Mouse (Mus musculus): Measurements from ENCODE around the gene Bcar1.
A peak's percentile ranks its signal among the peaks of the same experiment; 100 is the strongest.

The Bcar1 gene

DNA sequence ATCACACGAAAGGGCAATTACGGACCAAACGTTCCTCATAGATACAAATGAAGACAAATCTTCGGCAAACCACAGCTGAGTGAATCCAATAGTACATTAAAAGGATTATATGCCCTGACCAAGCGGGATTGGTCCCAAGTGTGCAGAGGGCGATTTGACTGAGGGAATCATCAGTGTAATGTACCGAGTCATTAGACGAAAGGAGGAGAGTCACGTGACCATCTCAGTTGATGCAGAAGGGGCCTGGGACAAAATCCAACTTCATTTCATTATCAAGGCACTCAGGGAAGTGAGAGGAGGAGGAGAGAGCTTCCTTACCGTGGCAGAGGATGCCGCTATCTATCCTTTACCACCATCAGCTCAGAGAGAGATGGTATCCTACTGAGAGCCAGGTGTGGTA, 62.5 kb downstream of the Bcar1 start:
- DNase-seq (ENCODE audit: low read depth, low spot score): no peak

DNA sequence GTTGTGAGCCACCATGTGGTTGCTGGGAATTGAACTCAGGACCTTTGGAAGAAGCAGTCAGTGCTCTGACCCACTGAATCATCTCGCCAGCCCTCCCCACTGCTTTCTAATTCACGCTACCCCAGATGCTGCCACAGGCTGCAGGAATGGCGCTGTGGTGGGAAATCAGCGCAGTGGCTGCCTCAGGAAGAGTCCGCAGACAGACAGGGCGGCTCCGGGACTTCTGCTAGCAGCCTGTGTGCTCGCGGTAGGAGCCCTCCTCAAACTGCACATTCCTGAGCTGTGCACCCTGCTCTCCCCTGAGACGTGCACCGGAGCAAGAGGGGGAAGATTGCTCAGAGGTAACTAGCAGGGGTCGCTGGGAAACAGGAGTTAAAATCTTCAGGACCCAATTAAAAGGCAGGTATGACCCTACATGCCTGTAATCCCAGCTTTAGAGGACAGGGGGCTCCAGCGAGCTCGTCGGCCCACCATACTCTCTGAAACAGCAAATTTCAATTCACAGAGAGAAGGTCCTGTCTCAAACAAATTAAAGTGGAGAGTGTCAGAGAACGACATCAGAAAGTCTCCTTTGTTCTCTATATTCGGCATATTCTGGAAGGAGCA, 63.1 kb downstream of the Bcar1 start:
- peak; percentile 31 for DNase-seq (ENCODE audit: low read depth, low spot score)

DNA sequence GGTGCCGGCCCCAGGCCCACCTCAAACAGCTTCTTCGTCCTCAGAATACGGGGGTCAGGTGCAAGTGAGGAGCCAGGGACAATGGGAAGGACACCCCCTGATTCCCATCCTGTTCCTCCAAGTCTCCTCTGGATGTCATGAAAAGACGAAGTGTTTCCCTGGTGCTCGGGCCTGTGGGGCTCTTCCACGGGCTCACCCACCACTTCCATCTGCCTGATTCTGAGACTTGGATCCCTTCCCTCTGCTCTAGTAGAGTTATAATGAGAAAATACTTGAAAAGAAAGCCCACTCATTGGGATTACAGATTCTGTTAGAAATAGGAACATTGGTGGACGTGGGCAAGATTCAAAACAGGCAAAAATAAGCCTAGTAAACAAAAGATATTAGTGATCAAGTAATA, 64.8 kb downstream of the Bcar1 start:
- DNase-seq (ENCODE audit: low read depth, low spot score): no peak

DNA sequence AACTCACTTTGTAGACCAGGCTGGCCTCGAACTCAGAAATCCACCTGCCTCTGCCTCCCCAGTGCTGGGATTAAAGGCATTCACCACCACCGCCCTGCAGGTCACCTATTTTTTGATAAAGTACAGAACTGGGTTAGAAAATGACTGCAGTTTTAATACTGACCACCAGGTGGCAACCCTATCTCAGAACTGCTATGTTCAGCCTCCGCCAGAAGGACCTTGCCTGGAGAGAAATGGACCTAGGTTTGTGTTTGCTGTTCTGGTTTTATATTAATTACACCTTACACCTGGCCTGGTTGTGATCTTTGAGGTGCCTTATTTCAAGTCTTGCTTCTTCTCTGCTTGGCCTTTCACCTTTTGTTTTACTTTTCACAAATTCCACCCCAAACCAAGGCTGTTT, 65.5 kb downstream of the Bcar1 start:
- DNase-seq (ENCODE audit: low read depth, low spot score): peak; percentile 80

DNA sequence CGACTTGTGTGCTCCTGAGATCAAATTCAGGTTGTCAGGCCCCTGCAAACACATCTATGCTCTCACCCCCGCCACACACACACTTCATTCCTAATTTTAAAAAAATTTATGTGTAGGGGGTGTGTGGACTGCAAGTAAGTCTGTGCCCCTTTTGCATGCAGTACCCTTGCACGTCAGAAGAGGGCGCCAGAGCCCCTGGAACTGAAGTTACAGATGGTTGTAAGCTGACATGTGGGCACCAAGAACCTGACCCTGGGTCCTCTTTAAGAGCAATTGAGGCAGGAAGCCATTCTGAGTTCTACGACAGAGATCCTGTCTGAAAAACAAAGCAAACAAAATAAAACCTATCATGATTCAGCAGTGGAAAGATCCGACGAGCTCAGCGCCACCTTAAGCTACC, 67.4 kb downstream of the Bcar1 start:
- no peak for DNase-seq (ENCODE audit: low read depth, low spot score)

DNA sequence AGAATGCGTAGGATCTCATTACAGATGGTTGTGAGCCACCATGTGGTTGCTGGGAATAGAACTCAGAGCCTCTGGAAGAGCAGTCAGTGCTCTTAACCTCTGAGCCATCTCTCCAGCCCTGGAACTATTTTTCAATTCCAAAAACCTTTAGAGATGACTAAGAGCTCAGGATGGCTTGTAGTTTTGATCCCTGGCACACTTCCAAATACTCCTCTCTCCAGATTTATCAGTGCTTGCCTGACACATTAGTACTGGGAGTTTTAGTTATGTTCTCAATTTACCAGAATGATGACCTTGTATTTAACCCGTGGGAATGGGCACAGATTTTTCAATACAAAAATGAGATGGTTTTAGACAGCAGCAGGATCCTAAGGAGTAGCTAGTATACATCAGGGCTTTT, 76.9 kb downstream of the Bcar1 start:
- no peak for DNase-seq (ENCODE audit: low read depth, low spot score)

DNA sequence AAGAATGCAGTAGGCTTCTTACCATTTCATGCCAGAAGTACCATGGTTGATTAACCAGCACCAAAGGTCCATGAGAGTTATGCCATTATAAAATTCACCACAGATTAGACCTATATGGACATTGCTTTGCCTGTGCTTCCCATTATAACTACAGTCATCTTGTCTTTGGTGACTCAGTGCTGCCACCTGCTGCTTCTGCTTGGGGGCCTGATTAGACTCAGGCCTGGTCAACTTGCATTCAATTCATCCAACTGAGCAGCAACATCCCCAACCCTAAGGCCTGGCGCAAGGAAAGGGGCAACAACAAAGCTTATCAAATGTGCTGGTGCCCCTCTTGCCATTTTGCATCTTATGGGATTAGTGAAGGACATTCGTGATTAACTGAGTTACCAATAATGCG, 81.1 kb downstream of the Bcar1 start:
- peak; percentile 61 for DNase-seq (ENCODE audit: low read depth, low spot score)

All from forelimb bud, embryonic 11.5 days (tissue).